Mouse (Mus musculus) intestine, embryonic 15.5 days (tissue): ENCODE results near the gene Prss46. TPM values are rescaled to one million over a fixed set of nuclear protein-coding genes. Genes with fewer than 3 reads are reported as not detected.
"Not testable (repeated sequence)": the region's sequence is repeated elsewhere in the genome, so short reads cannot be mapped to it uniquely, and the experiment has no call there.

Source experiments
- ATAC-seq: fragments of 200-750 bp; cut with Nextera tagmentation; 2 replicates; pipeline ENCODE4 v1.8.0; 2017; ENCODE audit warnings: moderate TSS enrichment, moderate library complexity
- H3K27ac ChIP-seq: fragments of 300-500 bp; sonication (generic); 2 replicates; pipeline ENCODE4 v1.5.1; 2015; ENCODE audit warnings: mild to moderate bottlenecking, inconsistent platforms
- H3K27me3 ChIP-seq: fragments of 300-500 bp; sonication (generic); replicated peaks from 2 replicates; pipeline ENCODE4 v1.6.1; 2015; ENCODE audit warnings: inconsistent platforms
- H3K36me3 ChIP-seq: fragments of 300-500 bp; sonication (generic); 2 replicates; pipeline ENCODE4 v1.6.1; 2015; ENCODE audit warnings: inconsistent platforms
- H3K4me1 ChIP-seq: fragments of 300-500 bp; sonication (generic); replicated peaks from 2 replicates; pipeline ENCODE4 v1.6.1; 2015; ENCODE audit warnings: inconsistent platforms
- H3K4me2 ChIP-seq: fragments of 300-500 bp; sonication (generic); replicated peaks from 2 replicates; pipeline ENCODE4 v1.6.1; 2015; ENCODE audit warnings: mild to moderate bottlenecking, inconsistent platforms
- H3K4me3 ChIP-seq: fragments of 300-500 bp; sonication (generic); replicated peaks from 2 replicates; pipeline ENCODE4 v1.5.1; 2015; ENCODE audit warnings: inconsistent platforms
- H3K9ac ChIP-seq: fragments of 300-500 bp; sonication (generic); 2 replicates; pipeline ENCODE4 v1.6.1; 2015; ENCODE audit warnings: inconsistent platforms
- H3K9me3 ChIP-seq: fragments of 300-500 bp; sonication (generic); 2 replicates; pipeline ENCODE4 v1.6.1; 2016; ENCODE audit warnings: inconsistent platforms
- WGBS: fragments of 180-500 bp; shearing (Covaris S2); methylation state at CpG from one replicate; pipeline ENCODE4 v1.1.7; 2015; 5-methylcytosine and 5-hydroxymethylcytosine counted together
- polyA plus RNA-seq: library from polyadenylated mRNA; unstranded; fragments of >200 nt; fragmentation: Nextera tagmentation; extraction: Ambion mirVana; gene quantifications from 2 replicates; pipeline ENCODE4 v1.2.1, GENCODE M21; 2015

Prss46 gene
- not detected in 2 replicates for polyA plus RNA-seq

DNA sequence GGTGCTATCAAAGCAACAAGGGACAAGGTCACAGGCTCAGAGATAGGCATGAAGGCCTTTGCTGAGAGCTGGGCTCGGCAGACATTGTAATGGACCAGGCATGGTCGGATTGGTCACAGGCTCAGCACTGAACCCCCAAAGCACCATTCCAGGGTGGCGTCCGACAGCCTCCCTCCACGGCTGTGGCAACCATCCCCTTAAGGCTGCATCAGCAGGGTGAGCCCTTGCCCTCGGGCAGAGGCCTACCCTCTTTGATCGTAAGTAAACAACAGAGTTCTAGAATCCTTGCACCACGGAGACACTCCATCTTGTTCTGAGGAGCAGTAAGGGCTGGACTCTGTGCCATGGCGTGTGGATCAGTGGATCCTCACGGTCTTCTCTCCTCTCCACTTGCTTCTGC, at the start of gene Prss46:
Gene Prss46 (plus strand): TSS at position 301 of the 400 bp plus-strand sequence.
- no peak within 1 kb of the TSS for H3K4me3 ChIP-seq
- H3K27ac ChIP-seq = no peak within 1 kb of the TSS
- H3K4me2 ChIP-seq = no peak within 1 kb of the TSS
- 78% methylated on average over 10 of the region's 10 CpGs for WGBS
- H3K9me3 ChIP-seq = no peaks in the 10 kb centered on the region
- no peaks in the 10 kb centered on the region for H3K36me3 ChIP-seq
- H3K9ac ChIP-seq = no peak within 1 kb of the TSS
- no peak for ATAC-seq
- no peaks in the 10 kb centered on the region for H3K27me3 ChIP-seq
- H3K4me1 ChIP-seq = 0 out of 2 replicates have a peak, but pooled peaks cover 4% of the 10 kb centered on the region

- Histone ChIP-seq H3K4me3 (no peak overlapping the region), H3K9me3 (no peaks in the 10 kb centered on the region), H3K4me1 (no peaks in the 10 kb centered on the region), H3K27ac (no peak overlapping the region), H3K36me3 (no peaks in the 10 kb centered on the region), H3K9ac (no peak overlapping the region), H3K4me2 (no peak overlapping the region), H3K27me3 (no peaks in the 10 kb centered on the region)
- no peak for ATAC-seq
- 83% methylated on average over 10 of the region's 10 CpGs for WGBS
Observed at GRCm38 (mm10) chr9:110797013-110797412, 47.3 kb upstream of the Prss46 start.

- Histone ChIP-seq H3K4me1 (no peaks in the 10 kb centered on the region), H3K27me3 (no peaks in the 10 kb centered on the region), H3K9me3 (no peaks in the 10 kb centered on the region), H3K4me3 (no peak within 1 kb of the TSS), H3K9ac (no peak within 1 kb of the TSS), H3K27ac (no peak within 1 kb of the TSS), H3K36me3 (no peaks in the 10 kb centered on the region), H3K4me2 (no peak within 1 kb of the TSS)
- 93% methylated on average over 14 of the region's 14 CpGs for WGBS
- no peak for ATAC-seq
Observed at GRCm38 (mm10) chr9:110797866-110798265, 46.4 kb upstream of the Prss46 start, which contains the start of gene Prss42. TSS of gene Prss42 (plus strand) at chr9:110798166.

DNA sequence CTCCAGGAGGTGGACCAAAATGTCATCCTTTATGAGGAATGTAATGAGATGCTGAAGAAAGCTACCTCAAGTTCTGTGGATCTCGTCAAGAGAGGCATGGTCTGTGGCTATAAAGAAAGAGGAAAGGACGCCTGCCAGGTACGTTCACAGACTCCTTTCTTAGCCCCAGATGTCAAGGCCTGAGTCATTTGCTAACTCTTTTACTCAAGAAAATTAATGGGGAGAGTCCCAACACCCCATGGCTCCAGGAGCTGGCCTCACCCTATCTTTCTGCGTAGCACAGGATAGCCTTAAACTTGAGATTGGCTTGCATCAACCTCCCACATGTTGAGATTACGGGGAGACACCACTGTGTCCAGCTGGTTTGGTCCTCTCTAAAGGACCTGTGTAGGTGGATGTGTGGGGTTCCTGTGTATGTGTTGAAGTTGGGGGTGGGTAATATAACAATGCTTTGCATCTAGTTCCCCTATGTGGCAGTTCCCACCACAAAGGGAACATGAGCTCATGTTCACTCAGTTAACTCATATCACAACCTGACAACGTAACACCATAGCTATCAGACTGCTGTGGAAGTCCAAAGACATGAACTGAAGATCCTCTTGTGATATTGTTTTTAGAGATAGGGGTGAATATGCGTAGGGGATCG, 43.3 kb upstream of the Prss46 start:
- Histone ChIP-seq H3K27ac (no peak overlapping the region), H3K9ac (no peak overlapping the region), H3K9me3 (no peaks in the 10 kb centered on the region), H3K27me3 (no peaks in the 10 kb centered on the region), H3K36me3 (no peaks in the 10 kb centered on the region), H3K4me2 (no peak overlapping the region), H3K4me3 (no peak overlapping the region), H3K4me1 (no peaks in the 10 kb centered on the region)
- WGBS = 88% methylated on average over 8 of the region's 8 CpGs
- ATAC-seq = no peak

DNA sequence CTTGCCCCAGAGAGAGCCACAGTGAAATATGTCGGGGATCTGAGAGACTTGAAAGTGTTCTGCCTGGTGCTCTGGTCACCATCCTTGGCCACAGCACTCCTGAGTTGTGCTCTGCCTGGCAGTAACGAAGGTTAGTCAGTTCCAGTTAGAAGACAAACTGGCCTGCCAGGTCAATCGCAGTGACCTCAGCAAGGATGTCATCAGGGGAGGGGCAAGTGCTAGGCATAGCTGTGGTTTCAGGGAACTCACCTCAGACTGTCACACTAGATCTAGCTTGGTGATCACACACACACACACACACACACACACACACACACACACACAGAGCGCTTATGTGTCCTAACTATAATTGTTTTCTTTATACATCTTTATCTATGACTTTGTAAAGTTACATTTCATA, 41.0 kb upstream of the Prss46 start:
- Histone ChIP-seq H3K27ac (no peak overlapping the region), H3K9me3 (no peaks in the 10 kb centered on the region), H3K9ac (no peak overlapping the region), H3K36me3 (no peaks in the 10 kb centered on the region), H3K4me2 (no peak overlapping the region), H3K4me1 (no peaks in the 10 kb centered on the region), H3K27me3 (no peaks in the 10 kb centered on the region), H3K4me3 (no peak overlapping the region)
- 58% methylated on average over 4 of the region's 4 CpGs for WGBS
- ATAC-seq = no peak

GRCm38 (mm10) chr9:110810051-110810450, 34.3 kb upstream of the Prss46 start:
- no peak overlapping the region for H3K4me3 ChIP-seq
- no peaks in the 10 kb centered on the region for H3K36me3 ChIP-seq
- H3K27ac ChIP-seq = no peak overlapping the region
- H3K4me2 ChIP-seq = no peak overlapping the region
- WGBS = 72% methylated on average over 4 of the region's 4 CpGs
- ATAC-seq = no peak
- H3K27me3 ChIP-seq = no peaks in the 10 kb centered on the region
- H3K9me3 ChIP-seq = no peaks in the 10 kb centered on the region
- no peaks in the 10 kb centered on the region for H3K4me1 ChIP-seq
- no peak overlapping the region for H3K9ac ChIP-seq

DNA sequence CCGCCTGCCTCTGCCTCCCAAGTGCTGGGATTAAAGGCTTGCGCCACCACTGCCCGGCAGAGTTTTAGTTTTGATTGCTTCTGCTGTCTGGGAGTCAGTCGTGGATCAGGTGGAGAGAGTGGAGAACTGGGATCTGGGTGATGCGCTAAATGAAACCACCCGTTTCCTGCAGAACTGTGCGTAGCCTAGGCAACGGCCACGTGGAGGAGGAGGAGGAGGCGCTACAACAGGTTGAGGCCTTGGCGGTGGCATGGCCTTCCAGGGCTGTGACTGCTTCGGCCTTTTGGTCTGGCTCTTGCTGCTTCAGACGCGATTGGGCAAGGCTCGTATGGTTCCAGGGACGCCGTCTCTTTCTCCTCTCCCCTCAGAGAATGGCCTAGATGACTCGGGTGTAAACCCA, 30.5 kb upstream of the Prss46 start, which contains the start of gene Prss44:
Gene Prss44 (plus strand): TSS at position 206 of the 400 bp plus-strand sequence.
- ATAC-seq = no peak
- Histone ChIP-seq H3K4me1 (no peaks in the 10 kb centered on the region), H3K4me3 (no peak within 1 kb of the TSS), H3K27me3 (no peaks in the 10 kb centered on the region), H3K27ac (no peak within 1 kb of the TSS), H3K9me3 (no peaks in the 10 kb centered on the region), H3K4me2 (no peak within 1 kb of the TSS), H3K36me3 (no peaks in the 10 kb centered on the region), H3K9ac (no peak within 1 kb of the TSS)
- 60% methylated on average over 18 of the region's 18 CpGs for WGBS

DNA sequence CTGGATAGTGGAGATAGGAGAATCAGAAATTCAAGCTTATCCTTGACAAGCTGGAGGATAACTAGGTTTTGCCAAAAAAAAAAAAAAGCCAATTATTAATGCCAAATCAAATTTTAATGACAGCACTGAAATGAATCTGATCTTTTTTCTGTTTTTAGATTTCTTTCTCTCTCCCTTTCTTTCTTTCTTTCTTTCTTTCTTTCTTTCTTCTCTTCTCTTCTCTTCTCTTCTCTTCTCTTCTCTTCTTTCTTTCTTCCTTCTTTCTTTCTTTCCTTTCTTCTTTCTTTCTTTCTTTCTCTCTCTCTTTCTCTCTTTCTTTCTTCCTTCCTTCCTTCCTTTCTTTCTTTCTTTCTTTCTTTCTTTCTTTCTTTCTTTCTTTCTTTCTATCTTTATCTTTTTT, 23.8 kb upstream of the Prss46 start:
- H3K4me3 ChIP-seq, H3K9me3 ChIP-seq, H3K36me3 ChIP-seq, H3K27me3 ChIP-seq, H3K4me2 ChIP-seq, H3K4me1 ChIP-seq, ATAC-seq, H3K27ac ChIP-seq, H3K9ac ChIP-seq: not testable (repeated sequence)

DNA sequence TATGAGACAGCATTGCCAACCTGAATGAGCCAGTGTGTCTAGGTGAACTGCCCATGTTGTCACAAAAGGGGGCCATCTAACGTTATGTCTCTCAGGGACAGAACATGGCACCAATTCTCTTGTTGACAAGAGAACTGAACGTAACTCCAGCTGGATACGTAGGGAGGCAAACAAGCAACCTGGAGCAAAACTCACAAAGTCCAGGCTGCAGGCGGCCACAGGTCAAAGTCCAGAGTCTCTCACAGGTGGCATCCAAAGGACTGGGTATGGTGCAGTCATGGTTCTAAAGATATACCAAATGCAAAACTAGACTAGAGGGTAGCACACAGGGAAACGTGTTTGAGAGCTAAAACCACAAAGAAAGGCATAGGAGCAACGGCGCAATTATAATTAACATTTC, 22.9 kb upstream of the Prss46 start:
- Histone ChIP-seq H3K36me3 (no peaks in the 10 kb centered on the region), H3K27ac (no peak overlapping the region), H3K9ac (no peak overlapping the region), H3K9me3 (no peaks in the 10 kb centered on the region), H3K4me1 (no peaks in the 10 kb centered on the region), H3K27me3 (no peaks in the 10 kb centered on the region), H3K4me3 (no peak overlapping the region), H3K4me2 (no peak overlapping the region)
- WGBS = 65% methylated on average over 7 of the region's 7 CpGs
- ATAC-seq = no peak

DNA sequence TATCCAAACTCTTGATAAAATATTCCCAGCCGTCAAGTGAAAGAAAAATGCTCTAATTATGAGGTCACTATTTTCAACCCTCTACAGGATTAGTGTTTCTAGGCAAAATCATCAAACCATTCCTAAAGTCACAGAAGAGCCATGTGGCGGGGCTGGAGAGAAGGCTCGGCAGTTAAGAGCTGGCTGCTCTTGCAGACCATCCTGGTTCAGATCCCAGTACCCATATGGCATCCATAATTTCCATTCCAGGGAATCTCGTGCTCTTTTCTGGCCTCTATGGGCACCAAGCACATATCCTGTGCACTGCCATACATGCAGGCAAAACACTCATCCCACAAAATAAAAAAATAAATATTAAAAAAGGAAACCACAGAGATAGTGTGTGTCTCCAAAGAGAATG, 18.9 kb upstream of the Prss46 start:
- Histone ChIP-seq H3K9me3 (no peaks in the 10 kb centered on the region), H3K4me1 (no peaks in the 10 kb centered on the region)
- WGBS = 78% methylated on average over 4 of the region's 4 CpGs

GRCm38 (mm10) chr9:110825832-110826231, 18.5 kb upstream of the Prss46 start:
- no peak for ATAC-seq
- H3K27ac ChIP-seq = no peak overlapping the region
- 75% methylated on average over 7 of the region's 7 CpGs for WGBS

More for the DNA sequence above, 18.9 kb upstream of the Prss46 start:
- H3K27me3 ChIP-seq = no peaks in the 10 kb centered on the region
- no peak for ATAC-seq
- H3K4me3 ChIP-seq = no peak overlapping the region
- H3K36me3 ChIP-seq = no peaks in the 10 kb centered on the region
- H3K9ac ChIP-seq = no peak overlapping the region
- H3K4me2 ChIP-seq = no peak overlapping the region
- no peak overlapping the region for H3K27ac ChIP-seq

DNA sequence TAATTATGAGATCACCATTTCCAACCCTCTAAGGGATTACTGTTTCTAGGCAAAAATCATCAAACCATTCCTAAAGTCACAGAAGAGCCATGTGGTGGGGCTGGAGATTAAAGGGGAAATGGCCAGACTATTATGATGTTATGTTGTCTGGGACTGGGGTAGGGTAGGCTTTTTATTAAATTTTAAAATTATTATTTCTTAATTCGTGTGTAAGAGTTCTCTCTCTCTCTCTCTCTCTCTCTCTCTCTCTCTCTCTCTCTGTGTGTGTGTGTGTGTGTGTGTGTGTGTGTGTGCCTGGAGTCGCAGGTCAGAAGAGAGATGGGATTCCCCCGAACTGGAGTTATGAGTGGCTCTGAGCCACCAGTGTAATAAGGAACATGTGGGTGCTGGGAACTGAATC, 17.9 kb upstream of the Prss46 start, which contains the start of gene Prss43:
Gene Prss43 (plus strand): TSS at position 301 of the 400 bp plus-strand sequence.
- Histone ChIP-seq H3K36me3 (no peaks in the 10 kb centered on the region), H3K27ac (no peak within 1 kb of the TSS), H3K9me3 (no peaks in the 10 kb centered on the region), H3K27me3 (no peaks in the 10 kb centered on the region), H3K9ac (no peak within 1 kb of the TSS), H3K4me2 (no peak within 1 kb of the TSS), H3K4me1 (no peaks in the 10 kb centered on the region), H3K4me3 (no peak within 1 kb of the TSS)
- no peak for ATAC-seq
- WGBS = 76% methylated on average over 3 of the region's 3 CpGs

More at GRCm38 (mm10) chr9:110825832-110826231, 18.5 kb upstream of the Prss46 start:
- Histone ChIP-seq H3K4me2 (no peak overlapping the region), H3K9me3 (no peaks in the 10 kb centered on the region), H3K4me1 (no peaks in the 10 kb centered on the region), H3K36me3 (no peaks in the 10 kb centered on the region), H3K4me3 (no peak overlapping the region), H3K9ac (no peak overlapping the region), H3K27me3 (no peaks in the 10 kb centered on the region)

GRCm38 (mm10) chr9:110833021-110833420, 11.3 kb upstream of the Prss46 start:
- WGBS = 71% methylated on average over 5 of the region's 5 CpGs
- no peak overlapping the region for H3K4me3 ChIP-seq
- H3K9me3 ChIP-seq = no peaks in the 10 kb centered on the region
- no peak overlapping the region for H3K27ac ChIP-seq
- no peaks in the 10 kb centered on the region for H3K36me3 ChIP-seq
- H3K4me2 ChIP-seq = no peak overlapping the region
- no peaks in the 10 kb centered on the region for H3K4me1 ChIP-seq
- no peak overlapping the region for H3K9ac ChIP-seq
- H3K27me3 ChIP-seq = no peaks in the 10 kb centered on the region
- ATAC-seq = no peak
